Mouse (Mus musculus): ENCODE measurements around the gene Skint2.

Gene Skint2

DNA sequence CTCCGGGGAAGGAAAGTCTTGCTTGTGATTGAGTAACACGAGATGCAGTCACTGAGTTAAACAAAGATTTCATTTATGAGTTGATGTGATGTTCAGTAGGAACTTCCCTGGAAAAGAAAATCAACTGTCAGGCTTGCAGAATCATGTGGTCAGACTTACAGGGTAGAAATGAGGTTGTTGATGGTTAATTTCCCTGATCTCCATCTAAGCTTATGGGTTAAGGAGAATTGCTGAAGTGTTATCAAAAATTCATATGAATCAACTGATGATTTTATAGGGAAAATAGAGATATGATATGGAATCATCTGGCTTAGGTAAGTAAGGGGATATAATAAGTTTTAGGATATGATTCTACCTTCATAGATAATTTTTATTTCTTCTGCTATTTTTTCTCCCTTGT lies at the start of gene Skint2:
Gene Skint2 (plus strand): TSS at position 301 of the 400 bp plus-strand sequence.
- DNase-seq (ENCODE audit: low spot score in 2 of 2): no peak
